Mouse (Mus musculus) lung, postnatal 36 days (tissue): Measurements from ENCODE around the gene Hs3st2.
A peak's percentile ranks its signal among the peaks of the same experiment; 100 is the strongest.
"Not testable (repeated sequence)": the region's sequence is repeated elsewhere in the genome, so short reads cannot be mapped to it uniquely, and the experiment has no call there.

Experiments used
- DNase-seq: peaks from one replicate; pipeline ENCODE4 v3.0.0; 2022; ENCODE audit warnings: mixed read lengths

Hs3st2 gene

DNA sequence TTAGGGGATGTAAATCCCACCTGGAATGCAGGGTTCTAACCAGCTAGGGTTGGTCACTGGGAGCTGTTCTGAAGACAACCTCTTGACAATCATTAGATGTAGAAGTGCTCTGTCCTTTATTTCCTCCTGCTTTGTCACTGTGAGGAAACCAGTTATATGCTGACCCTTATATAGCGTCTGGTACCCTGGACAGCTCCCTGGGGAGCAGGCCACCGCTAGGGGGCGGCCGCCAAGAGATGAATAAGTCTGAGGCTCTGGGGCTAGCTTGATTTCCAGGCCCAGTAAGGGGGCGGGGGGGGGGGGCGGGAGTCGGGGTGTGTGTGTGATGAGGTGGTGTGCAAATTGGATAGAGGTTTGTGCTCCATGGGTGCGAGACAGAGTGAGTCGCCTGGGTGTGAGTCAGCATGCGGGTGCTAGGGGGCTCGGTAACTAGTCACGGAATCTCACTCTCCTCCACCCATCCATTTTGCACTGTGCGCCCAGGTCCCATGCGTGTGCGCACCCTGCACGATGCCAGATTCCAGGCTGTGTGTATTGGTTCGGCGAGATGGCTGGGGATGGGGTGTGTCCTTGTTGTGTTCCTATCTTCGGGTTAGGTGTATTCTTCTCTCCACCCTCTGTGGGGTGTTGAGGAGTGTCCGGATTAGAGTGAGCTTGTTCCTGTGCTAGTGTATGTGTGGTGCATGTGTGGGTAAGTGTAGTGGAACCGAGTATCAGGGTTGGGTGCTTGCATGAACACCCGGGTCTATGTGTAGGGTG lies at the start of gene Hs3st2:
Gene Hs3st2, plus strand, starts transcription at position 635 of the 759 bp plus-strand sequence.
- DNase-seq, result peak; percentile 52

DNA sequence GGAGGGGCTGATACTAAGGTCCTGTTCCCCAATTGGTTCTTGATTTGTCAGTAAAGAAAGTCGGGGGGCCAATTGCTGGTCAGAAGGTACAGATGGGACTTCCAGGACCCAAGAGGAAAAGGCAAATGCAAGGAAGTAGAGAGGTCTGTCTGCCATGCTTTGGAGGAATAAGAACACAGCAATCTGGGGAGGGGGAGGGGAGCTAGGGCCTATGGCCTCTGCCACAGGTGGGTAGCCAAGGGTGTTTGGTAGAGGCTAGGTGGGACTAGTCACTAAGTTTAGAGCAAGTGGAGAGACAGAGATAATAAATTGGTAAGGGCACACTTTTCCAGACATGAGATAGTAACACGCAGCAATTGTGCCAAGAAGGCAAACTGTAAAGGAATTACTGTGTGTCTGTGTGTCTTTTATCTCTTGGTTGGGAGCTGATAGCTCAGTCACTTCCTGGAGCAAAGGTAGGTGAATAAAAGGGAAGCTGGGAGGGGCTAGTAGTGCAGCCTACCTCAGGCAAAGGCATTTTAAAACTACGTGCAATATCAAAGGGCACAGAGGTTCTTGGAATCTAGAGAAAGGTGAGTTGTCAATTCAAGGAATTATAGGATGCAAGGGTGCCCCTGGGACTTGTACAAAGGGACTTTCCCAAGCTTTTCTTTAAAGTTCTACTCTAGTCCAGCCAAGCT lies 43.2 kb upstream of the Hs3st2 start:
- DNase-seq, result no peak

- no peak for DNase-seq
Measured at GRCm38 (mm10) chr7:121351688-121352087, 40.0 kb upstream of the Hs3st2 start.

- not testable (repeated sequence) for DNase-seq
Measured at GRCm38 (mm10) chr7:121361448-121361847, 30.2 kb upstream of the Hs3st2 start.

DNA sequence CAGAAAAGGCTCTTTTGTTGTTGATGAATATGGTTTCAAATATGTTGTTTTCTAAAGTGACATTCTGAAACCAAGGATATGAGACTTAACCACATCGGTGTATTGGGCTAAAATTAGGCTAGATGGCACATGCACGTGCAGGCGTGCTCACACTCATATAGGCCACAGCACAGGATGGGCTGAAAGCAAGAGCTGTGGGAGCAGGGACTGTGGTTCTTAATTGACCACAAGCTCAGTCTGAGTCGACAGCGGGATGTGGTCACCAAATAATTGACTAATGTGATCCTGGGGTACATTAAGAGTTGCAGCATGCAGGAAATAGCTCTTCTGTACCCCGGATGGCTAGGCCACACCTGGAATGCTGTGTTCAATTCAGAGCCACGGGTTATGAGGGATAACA lies 26.1 kb upstream of the Hs3st2 start:
- no peak for DNase-seq

DNA sequence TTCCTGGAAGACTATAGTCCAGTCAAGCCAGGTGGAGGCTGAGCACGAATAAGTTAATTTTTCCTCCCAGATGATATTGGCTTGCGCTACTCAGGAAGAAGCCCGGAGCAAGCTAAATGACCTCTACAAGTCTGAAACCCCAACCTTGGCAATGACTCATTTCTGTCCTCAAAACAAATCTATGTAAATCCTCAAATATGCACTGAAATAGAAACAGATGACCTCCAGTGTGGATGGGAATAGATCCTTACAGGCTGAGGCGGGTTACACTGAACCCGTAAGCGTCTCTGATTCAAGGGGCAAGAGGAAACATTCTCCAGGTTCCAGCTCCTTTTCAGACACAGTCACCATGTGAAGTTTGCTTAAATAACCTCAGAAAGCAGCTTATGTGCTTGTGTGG lies 24.5 kb upstream of the Hs3st2 start:
- DNase-seq, result no peak

- DNase-seq, result no peak
Measured at GRCm38 (mm10) chr7:121371990-121372389, 19.7 kb upstream of the Hs3st2 start.

GRCm38 (mm10) chr7:121375456-121375855 lies 16.2 kb upstream of the Hs3st2 start:
- no peak for DNase-seq

GRCm38 (mm10) chr7:121378942-121379341 lies 12.7 kb upstream of the Hs3st2 start:
- no peak for DNase-seq

- DNase-seq, result no peak
Measured at GRCm38 (mm10) chr7:121391984-121392739, 503 bp downstream of the Hs3st2 start.

GRCm38 (mm10) chr7:121392740-121392993 lies 1.0 kb downstream of the Hs3st2 start:
- DNase-seq, result no peak

GRCm38 (mm10) chr7:121393884-121394283 lies 2.2 kb downstream of the Hs3st2 start:
- DNase-seq, result no peak

DNA sequence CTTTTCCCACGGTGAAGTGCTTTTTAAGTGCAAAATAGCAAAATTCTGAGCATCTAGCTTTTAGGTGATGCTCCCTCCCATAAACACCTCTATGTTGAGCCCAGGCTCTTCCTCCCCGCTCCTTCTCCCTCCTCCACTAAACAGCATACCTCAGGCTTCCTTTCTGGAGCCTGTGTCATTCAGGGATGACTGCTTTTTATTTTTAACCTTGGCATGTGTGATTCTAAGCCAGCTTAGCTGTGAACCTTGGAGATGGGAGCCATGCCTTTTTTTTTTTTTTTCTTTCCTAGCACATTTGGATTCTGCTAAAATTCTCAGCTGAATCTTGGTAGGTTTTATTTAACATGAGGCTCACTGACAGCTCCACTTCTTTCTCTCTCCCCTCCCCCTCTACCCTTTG lies 3.2 kb downstream of the Hs3st2 start:
- no peak for DNase-seq

DNA sequence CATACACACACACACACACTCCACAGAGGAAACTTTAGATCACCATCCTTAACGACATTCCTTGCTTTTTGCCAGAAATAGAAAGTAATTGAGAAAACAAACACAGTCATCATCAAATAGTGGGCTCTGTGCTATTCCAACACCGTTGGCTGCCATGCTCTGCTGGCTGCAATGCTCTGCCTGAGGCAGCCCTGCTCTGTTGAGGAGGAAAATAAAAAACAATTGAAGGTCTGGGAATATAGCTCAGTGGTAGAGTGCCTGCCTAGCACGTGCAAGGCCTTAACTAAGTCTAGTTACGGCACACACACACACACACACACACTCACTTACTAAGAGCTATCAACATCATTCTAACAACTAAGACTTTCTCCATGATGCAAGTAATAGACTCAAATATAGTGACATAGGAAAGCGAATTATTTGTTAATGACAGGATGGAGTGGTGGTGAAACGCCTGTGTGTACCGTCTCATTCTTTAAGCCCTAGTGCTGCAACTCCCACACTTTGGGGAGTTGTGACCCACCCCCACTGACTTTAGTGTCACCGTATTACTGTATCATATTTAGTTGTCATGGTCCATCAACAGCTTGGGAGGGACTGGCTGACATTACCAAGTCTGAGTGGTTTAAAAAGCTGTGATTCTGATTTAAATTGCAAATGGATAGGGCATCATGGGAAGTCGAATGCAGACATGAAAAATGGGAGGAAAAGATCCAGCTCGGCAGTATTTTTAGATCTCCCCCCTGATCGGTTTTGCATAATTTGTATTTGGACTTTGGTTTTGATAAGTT lies 19.3 kb downstream of the Hs3st2 start:
- DNase-seq, result no peak

- DNase-seq, result no peak
Measured at GRCm38 (mm10) chr7:121411507-121411898, 19.8 kb downstream of the Hs3st2 start.

GRCm38 (mm10) chr7:121436884-121437283 lies 45.2 kb downstream of the Hs3st2 start:
- no peak for DNase-seq

- DNase-seq, result no peak
Measured at GRCm38 (mm10) chr7:121441186-121441585, 49.5 kb downstream of the Hs3st2 start.

- DNase-seq, result no peak
Measured at GRCm38 (mm10) chr7:121444336-121444735, 52.7 kb downstream of the Hs3st2 start.

DNA sequence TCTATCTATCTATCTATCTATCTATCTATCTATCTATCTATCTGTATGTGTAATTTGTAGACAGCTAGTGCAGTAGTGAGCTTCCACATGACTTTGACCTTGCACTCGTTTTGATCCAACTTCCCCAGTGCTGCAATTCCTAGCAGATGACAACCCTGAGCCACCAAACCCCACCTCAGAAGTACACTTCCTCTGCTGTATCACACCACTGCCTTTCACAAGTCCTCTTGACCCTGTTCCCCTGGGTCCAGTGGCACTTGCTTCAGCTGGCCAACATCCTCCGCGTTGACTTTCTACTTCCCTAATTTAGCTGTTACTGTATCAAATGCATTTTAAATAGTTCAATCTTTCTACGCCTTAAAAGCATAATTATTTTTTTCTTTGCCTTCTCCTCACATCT lies 54.6 kb downstream of the Hs3st2 start:
- peak; percentile 65 for DNase-seq

DNA sequence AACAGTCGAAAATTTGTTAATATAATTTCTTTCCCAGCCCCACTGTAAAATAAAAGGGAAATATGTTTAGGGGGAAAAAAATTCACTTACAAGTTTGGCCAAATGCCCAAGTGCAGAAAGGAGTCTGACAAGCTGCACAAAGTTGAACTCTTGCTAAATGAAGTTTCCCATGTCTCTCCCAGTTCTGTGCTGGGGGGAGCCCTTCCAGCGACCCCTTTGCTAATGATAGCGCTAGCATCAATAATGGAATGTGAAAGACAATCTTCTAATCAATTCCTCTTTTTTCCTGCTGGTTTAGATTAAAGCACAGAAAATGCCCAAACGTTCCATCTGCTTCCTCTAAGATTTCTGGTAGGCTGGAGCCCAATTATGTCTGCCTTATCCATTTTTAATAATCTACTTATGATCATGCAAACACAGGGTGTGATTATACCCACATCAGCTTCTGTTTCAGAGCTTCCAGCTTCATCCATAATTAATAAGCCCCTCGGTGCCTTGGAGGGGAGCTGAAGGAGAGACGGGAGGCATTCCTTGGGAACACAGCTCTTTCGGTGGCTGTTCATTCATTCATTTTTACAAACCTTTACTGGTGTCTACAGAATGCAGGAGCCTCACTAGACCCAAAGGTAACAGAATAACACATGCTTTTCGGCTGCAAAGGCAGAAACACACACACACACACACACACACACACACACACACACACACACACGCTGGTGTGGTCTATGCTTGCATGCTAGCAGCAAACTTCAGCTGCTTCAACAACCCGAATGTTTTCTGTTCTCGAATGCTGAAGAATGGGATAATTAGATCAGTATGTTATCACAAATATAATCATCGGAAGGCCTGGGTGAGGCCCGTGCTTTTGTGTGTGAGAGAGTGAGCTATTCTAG lies 59.5 kb downstream of the Hs3st2 start:
- no peak for DNase-seq

- DNase-seq, result no peak
Measured at GRCm38 (mm10) chr7:121456716-121457115, 65.1 kb downstream of the Hs3st2 start.

DNA sequence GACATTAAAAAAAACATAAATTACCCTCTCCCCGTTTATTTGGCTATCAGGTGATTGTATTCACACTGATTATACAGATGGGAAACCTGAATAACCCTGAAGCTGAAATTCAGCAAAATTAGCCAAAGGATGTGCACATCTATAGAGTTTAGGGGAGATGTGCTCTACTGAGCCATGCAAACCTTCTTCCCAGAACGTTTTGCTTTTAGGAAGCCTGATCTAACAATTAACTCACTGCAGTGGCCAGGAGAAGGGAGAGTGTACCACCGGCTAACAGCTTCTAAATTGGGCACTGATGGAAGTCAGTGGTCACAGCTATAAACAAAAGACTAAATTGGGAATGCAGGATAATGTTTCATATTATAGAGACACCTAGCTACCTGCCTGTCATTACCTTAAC lies 66.4 kb downstream of the Hs3st2 start:
- DNase-seq, result no peak
